Mouse (Mus musculus): ENCODE measurements at regions not wholly inside any gene's neighbourhood (a gene's known extent, or its start where the extent isn't known, plus 50 kb on each side); places are given as distances from the start of the nearest gene placed in this dataset.

DNA sequence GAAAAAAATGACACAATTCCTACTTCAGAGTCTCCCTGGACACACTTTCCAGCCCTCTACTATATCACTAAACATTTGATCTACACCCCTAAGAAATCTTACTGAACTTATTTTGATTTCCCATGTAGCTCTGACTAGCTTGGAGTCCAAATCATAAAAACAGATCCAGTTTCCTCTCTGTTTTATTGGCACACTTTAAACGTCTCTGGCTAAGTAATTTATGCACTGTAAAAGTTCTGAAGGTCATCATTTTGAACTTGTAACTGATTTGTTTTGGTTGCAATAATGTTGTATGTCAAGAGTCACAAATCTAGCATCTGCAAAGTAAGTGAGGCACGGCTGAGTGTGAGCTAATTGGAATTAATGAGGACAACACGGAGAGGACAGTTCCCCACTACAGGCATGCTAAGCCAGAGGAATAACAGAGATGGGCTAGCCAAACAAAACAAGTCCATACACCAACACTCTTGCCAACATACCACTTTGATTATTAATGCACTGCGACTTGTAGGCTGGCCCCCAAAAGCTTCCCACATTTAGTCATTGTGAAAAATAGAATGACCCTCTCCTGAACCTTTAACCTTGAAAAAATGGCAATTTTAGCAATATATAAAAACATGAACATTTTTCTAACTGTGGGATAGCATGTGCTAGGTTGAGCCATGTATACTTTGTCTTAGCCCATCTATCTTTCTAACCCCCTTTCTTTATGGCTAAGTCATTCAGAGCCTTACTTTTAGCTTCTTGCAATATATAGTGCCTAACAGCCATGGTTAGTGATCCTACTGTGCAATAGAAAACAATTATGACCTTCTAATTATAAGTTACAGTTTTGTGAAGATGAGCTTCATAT is 399.3 kb upstream of the Mpdz start:
- no peak for TF ChIP-seq EP300 (IDR thresholded peaks at IDR 0.05; ENCODE audit: insufficient read depth, low read depth, low read length)
- no peak for TF ChIP-seq CTCF (IDR thresholded peaks at IDR 0.05)
- TF ChIP-seq POLR2A (IDR thresholded peaks at IDR 0.05; ENCODE audit: insufficient read depth, low read depth, low read length) = no peak
